26 mouse cellular contexts compared by ENCODE assay signal in the genomic region with DNA sequence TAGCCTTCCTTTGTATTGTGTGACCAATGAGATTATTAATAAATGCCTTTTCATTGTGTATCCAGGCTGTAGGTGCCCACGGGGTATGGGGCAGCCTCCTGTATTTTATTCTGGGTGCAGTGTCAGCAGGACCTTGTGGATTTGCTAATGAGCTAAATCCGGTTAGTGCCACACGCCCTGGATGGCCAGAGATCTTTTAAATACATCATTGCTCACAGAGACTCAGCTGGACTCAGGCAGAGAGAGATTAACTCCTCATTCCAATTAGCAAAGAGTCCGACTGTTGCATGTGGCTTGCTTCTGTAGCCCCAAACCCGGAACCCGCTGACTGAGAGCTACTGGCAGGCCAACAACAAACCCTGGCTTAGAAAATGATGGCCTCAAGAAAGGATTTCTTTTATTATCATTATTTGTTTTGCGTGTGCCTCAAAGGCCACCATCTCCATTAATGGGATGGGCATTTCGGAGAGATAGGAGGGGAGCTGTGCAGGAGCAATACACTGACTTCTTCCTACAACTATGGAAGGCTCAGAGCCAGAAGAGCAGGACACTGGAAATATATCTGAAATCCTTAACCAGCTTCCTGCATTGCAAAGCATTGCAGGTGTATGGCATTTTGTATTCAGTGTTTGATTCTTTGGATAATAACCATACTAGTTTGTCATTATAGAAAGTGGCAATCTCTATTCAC.
DNase-seq lines count a peak whose midpoint lies in the region; ATAC-seq and TF ChIP-seq lines count a peak whose summit lies in the region.
"Had no signal": no experiment of that assay in that cellular context is flagged by ENCODE, and none has a peak within 500 bp of the region (broad histone marks: within the 10 kb centered on the region; RNA-seq: fewer than 3 reads in every experiment).

No protein-coding gene starts in this region.

- no peak overlapping the region for H3K27ac ChIP-seq in forebrain, embryonic 12.5 days
- H3K27ac ChIP-seq in forebrain, postnatal 0 days (ENCODE audit: low read depth, low read length), result no peak overlapping the region
- no peak overlapping the region for H3K27ac ChIP-seq in hindbrain, postnatal 0 days
- H3K27ac ChIP-seq in midbrain, embryonic 15.5 days, result 0 out of 2 replicates have a peak overlapping the region, but pooled peaks have one; percentile 5
- H3K27ac ChIP-seq in liver, postnatal 0 days (ENCODE audit: low read depth), result no peak overlapping the region
- H3K27ac ChIP-seq in cerebellum, adult 2 months (ENCODE audit: insufficient read depth, low read length), result no peak overlapping the region
- H3K27ac ChIP-seq: embryonic facial prominence, embryonic 13.5 days; kidney, embryonic 15.5 days; limb, embryonic 12.5 days had no signal

- TF ChIP-seq EP300 in liver, postnatal 0 days (IDR thresholded peaks at IDR 0.05; ENCODE audit: low read depth), result no peak

- no peaks in the 10 kb centered on the region for H3K9me3 ChIP-seq in forebrain, embryonic 12.5 days
- H3K9me3 ChIP-seq in forebrain, postnatal 0 days (ENCODE audit: low read length), result no peaks in the 10 kb centered on the region
- H3K9me3 ChIP-seq in hindbrain, postnatal 0 days (ENCODE audit: low read length), result no peaks in the 10 kb centered on the region
- H3K9me3 ChIP-seq in midbrain, embryonic 15.5 days, result no peaks in the 10 kb centered on the region
- no peaks in the 10 kb centered on the region for H3K9me3 ChIP-seq in liver, postnatal 0 days (ENCODE audit: low read length)
- H3K9me3 ChIP-seq: embryonic facial prominence, embryonic 13.5 days; heart, embryonic 12.5 days; kidney, embryonic 15.5 days; limb, embryonic 12.5 days had no signal

- no peak for TF ChIP-seq POLR2A in brain, embryonic 14.5 days (IDR thresholded peaks at IDR 0.05; ENCODE audit: borderline replicate concordance, extremely low read depth, insufficient read depth, insufficient read length, poor library complexity, severe bottlenecking)
- TF ChIP-seq POLR2A in cerebellum, adult 2 months (IDR thresholded peaks at IDR 0.05; ENCODE audit: borderline replicate concordance, insufficient read depth, low read length), result no peak

- DNase-seq in forebrain, postnatal 0 days, result no peak
- peak; percentile 77 for DNase-seq in brain, embryonic 14.5 days (ENCODE audit: low read depth)
- peak; percentile 33 for DNase-seq in hindbrain, postnatal 0 days (ENCODE audit: low spot score)
- DNase-seq in lung, postnatal 25 days (ENCODE audit: low spot score), result no peak
- DNase-seq in liver, postnatal 0 days, result no peak
- DNase-seq in cerebellum, adult 2 months, result no peak
- DNase-seq: adrenal gland, postnatal 36 days; cerebellum, adult 11-12 months; cerebellum, postnatal 14 days; heart, adult 18-20 months; heart, postnatal 10 days; kidney, postnatal 36 days; layer of hippocampus, postnatal 36 days; lung, adult 18-20 months; lung, postnatal 10 days had no signal

- H3K36me3 ChIP-seq in forebrain, embryonic 12.5 days (replicated peaks), result no peaks in the 10 kb centered on the region
- H3K36me3 ChIP-seq in forebrain, postnatal 0 days (ENCODE audit: insufficient read depth), result no peaks in the 10 kb centered on the region
- no peaks in the 10 kb centered on the region for H3K36me3 ChIP-seq in hindbrain, postnatal 0 days (ENCODE audit: insufficient read depth, low read length)
- H3K36me3 ChIP-seq in midbrain, embryonic 15.5 days (replicated peaks), result no peaks in the 10 kb centered on the region
- no peaks in the 10 kb centered on the region for H3K36me3 ChIP-seq in liver, postnatal 0 days (replicated peaks; ENCODE audit: insufficient read depth, low read length)
- H3K36me3 ChIP-seq: embryonic facial prominence, embryonic 13.5 days; heart, embryonic 12.5 days; kidney, embryonic 15.5 days; limb, embryonic 12.5 days had no signal

- H3K9ac ChIP-seq in forebrain, embryonic 12.5 days, result no peak overlapping the region
- H3K9ac ChIP-seq in forebrain, postnatal 0 days, result no peak overlapping the region
- H3K9ac ChIP-seq in hindbrain, postnatal 0 days (replicated peaks; ENCODE audit: low read length), result no peak overlapping the region
- no peak overlapping the region for H3K9ac ChIP-seq in midbrain, embryonic 15.5 days
- no peak overlapping the region for H3K9ac ChIP-seq in liver, postnatal 0 days (replicated peaks)
- H3K9ac ChIP-seq: embryonic facial prominence, embryonic 13.5 days; heart, embryonic 12.5 days; kidney, embryonic 15.5 days; limb, embryonic 12.5 days had no signal

- ATAC-seq in forebrain, embryonic 12.5 days (ENCODE audit: low FRiP score), result peak; percentile 60; the same call in 1 of the 2 replicates
- ATAC-seq in forebrain, postnatal 0 days, result no peak
- no peak for ATAC-seq in hindbrain, postnatal 0 days
- peak; percentile 85 for ATAC-seq in midbrain, embryonic 15.5 days (replicated peaks)
- ATAC-seq in liver, postnatal 0 days, result no peak
- ATAC-seq: intestine, postnatal 0 days had no signal

- no peak overlapping the region for H3K4me3 ChIP-seq in forebrain, embryonic 12.5 days (replicated peaks)
- no peak overlapping the region for H3K4me3 ChIP-seq in forebrain, postnatal 0 days (ENCODE audit: low read depth, low read length)
- no peak overlapping the region for H3K4me3 ChIP-seq in hindbrain, postnatal 0 days (ENCODE audit: low read length)
- H3K4me3 ChIP-seq in midbrain, embryonic 15.5 days, result no peak overlapping the region
- H3K4me3 ChIP-seq in liver, postnatal 0 days (ENCODE audit: low read depth, low read length), result no peak overlapping the region
- no peak overlapping the region for H3K4me3 ChIP-seq in cerebellum, adult 2 months (replicated peaks; ENCODE audit: insufficient read depth, low read depth, low read length)
- H3K4me3 ChIP-seq: embryonic facial prominence, embryonic 13.5 days; erythroblast, embryonic 14.5 days; heart, embryonic 12.5 days; kidney, embryonic 15.5 days; limb, embryonic 12.5 days; megakaryocyte, embryonic 14.5 days; myocyte had no signal

- H3K4me2 ChIP-seq in forebrain, embryonic 12.5 days, result no peak overlapping the region
- H3K4me2 ChIP-seq in forebrain, postnatal 0 days (ENCODE audit: low read depth), result no peak overlapping the region
- no peak overlapping the region for H3K4me2 ChIP-seq in hindbrain, postnatal 0 days (ENCODE audit: low read depth, low read length)
- H3K4me2 ChIP-seq in midbrain, embryonic 15.5 days, result no peak overlapping the region
- no peak overlapping the region for H3K4me2 ChIP-seq in liver, postnatal 0 days (ENCODE audit: low read depth, low read length)
- H3K4me2 ChIP-seq: embryonic facial prominence, embryonic 13.5 days; heart, embryonic 12.5 days; kidney, embryonic 15.5 days; limb, embryonic 12.5 days; liver, embryonic 11.5 days had no signal

- peaks cover 15% of the 10 kb centered on the region for H3K27me3 ChIP-seq in forebrain, embryonic 12.5 days
- no peaks in the 10 kb centered on the region for H3K27me3 ChIP-seq in forebrain, postnatal 0 days (ENCODE audit: insufficient read depth, low read length)
- H3K27me3 ChIP-seq in hindbrain, postnatal 0 days (ENCODE audit: insufficient read depth, low read length), result no peaks in the 10 kb centered on the region
- no peaks in the 10 kb centered on the region for H3K27me3 ChIP-seq in midbrain, embryonic 15.5 days (replicated peaks)
- no peaks in the 10 kb centered on the region for H3K27me3 ChIP-seq in liver, postnatal 0 days (ENCODE audit: insufficient read depth, low read length)
- H3K27me3 ChIP-seq in cerebellum, adult 2 months (ENCODE audit: control insufficient read depth, insufficient read depth, low read length), result no peaks in the 10 kb centered on the region
- H3K27me3 ChIP-seq: embryonic facial prominence, embryonic 13.5 days; heart, embryonic 12.5 days; kidney, embryonic 15.5 days; limb, embryonic 12.5 days; megakaryocyte, embryonic 14.5 days had no signal

- WGBS in forebrain, embryonic 12.5 days, result 23% methylated on average over 8 of the region's 8 CpGs
- 13% methylated on average over 8 of the region's 8 CpGs for WGBS in forebrain, postnatal 0 days
- 48% methylated on average over 8 of the region's 8 CpGs for WGBS in hindbrain, postnatal 0 days
- 14% methylated on average over 8 of the region's 8 CpGs for WGBS in midbrain, embryonic 15.5 days
- 76% methylated on average over 8 of the region's 8 CpGs for WGBS in liver, postnatal 0 days (ENCODE audit: insufficient replicate concordance)
- 63% methylated on average over 8 of the region's 8 CpGs for WGBS in cerebellum, adult 2 months

- peaks cover 12% of the 10 kb centered on the region; the same call in 1 of the 2 replicates for H3K4me1 ChIP-seq in forebrain, embryonic 12.5 days
- H3K4me1 ChIP-seq in forebrain, postnatal 0 days (ENCODE audit: insufficient read depth), result no peaks in the 10 kb centered on the region
- no peaks in the 10 kb centered on the region for H3K4me1 ChIP-seq in hindbrain, postnatal 0 days (ENCODE audit: insufficient read depth, low read length)
- H3K4me1 ChIP-seq in midbrain, embryonic 15.5 days, result no peaks in the 10 kb centered on the region
- H3K4me1 ChIP-seq in liver, postnatal 0 days (ENCODE audit: insufficient read depth), result no peaks in the 10 kb centered on the region
- no peaks in the 10 kb centered on the region for H3K4me1 ChIP-seq in cerebellum, adult 2 months (ENCODE audit: control insufficient read depth, insufficient read depth, low read length)
- H3K4me1 ChIP-seq: embryonic facial prominence, embryonic 13.5 days; heart, embryonic 12.5 days; kidney, embryonic 15.5 days; limb, embryonic 12.5 days; megakaryocyte, embryonic 14.5 days had no signal

- TF ChIP-seq CTCF in forebrain, postnatal 0 days (IDR thresholded peaks at IDR 0.05; ENCODE audit: low read depth), result no peak
- TF ChIP-seq CTCF in brain, embryonic 14.5 days (IDR thresholded peaks at IDR 0.05; ENCODE audit: borderline replicate concordance, extremely low read depth, insufficient read depth, insufficient read length), result no peak
- no peak for TF ChIP-seq CTCF in hindbrain, postnatal 0 days (IDR thresholded peaks at IDR 0.05; ENCODE audit: low read depth)
- TF ChIP-seq CTCF in liver, postnatal 0 days (IDR thresholded peaks at IDR 0.05; ENCODE audit: low read depth), result no peak
- TF ChIP-seq CTCF in cerebellum, adult 2 months (IDR thresholded peaks at IDR 0.05; ENCODE audit: borderline replicate concordance, insufficient read depth, low read depth, low read length), result no peak

Comparison
In these comparisons a context has a peak if more than half of its experiments do, and no peak if none do; other contexts are left out.
1. ATAC-seq: peak in forebrain, embryonic 12.5 days (single experiment) and midbrain, embryonic 15.5 days (single experiment); none in forebrain, postnatal 0 days (single experiment), hindbrain, postnatal 0 days (single experiment) and liver, postnatal 0 days (single experiment).
2. DNase-seq: peak in brain, embryonic 14.5 days (single experiment) and hindbrain, postnatal 0 days (single experiment); none in forebrain, postnatal 0 days (single experiment), lung, postnatal 25 days (single experiment), liver, postnatal 0 days (single experiment) and cerebellum, adult 2 months (0 of 2).